24 mouse cellular contexts compared by ENCODE assay signal in the genomic region with DNA sequence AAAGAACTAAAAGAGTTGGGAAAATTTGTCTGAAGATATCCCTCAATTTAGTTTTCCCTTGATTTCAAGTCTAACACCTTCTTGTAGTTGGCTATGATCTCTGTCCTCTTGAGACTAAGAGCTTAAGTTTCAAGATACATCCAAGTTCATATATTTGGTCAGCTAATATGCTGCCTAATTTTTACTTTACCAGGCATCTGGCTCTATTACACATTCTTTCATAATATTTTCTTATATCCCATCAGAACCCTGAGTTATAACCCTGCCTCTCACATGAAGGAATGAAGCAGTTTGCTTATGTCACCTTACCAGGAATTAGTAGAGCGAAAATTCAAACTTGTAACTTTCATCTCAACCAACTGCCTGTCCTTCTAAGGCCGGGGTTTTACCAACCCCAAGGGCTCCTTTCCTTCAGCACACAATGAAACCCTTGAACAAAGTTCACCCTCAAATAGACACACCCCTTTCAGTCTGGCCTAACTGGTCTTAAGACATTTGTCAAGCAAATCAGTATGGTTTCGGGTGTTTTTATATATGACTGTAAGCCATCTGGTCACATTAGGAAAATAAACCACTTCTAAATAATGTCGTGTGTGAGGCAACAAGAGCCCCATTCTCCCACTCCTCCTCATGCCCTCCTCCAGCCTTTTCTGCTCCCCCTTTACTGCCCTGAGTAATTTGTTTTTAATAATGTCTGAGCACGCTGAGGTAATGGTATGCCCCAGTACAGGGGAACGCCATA. TPM values are rescaled to one million over a fixed set of nuclear protein-coding genes. Genes with fewer than 3 reads are reported as not detected.
DNase-seq lines count a peak whose midpoint lies in the region; ATAC-seq and TF ChIP-seq lines count a peak whose summit lies in the region.
"Had no signal": no experiment of that assay in that cellular context is flagged by ENCODE, and none has a peak within 500 bp of the region (broad histone marks: within the 10 kb centered on the region; RNA-seq: fewer than 3 reads in every experiment).

No protein-coding gene starts in this region.

- no peaks in the 10 kb centered on the region for H3K27me3 ChIP-seq in forebrain, embryonic 14.5 days (replicated peaks; ENCODE audit: control insufficient read depth, insufficient read depth, low read length)
- H3K27me3 ChIP-seq in forebrain, embryonic 16.5 days (replicated peaks; ENCODE audit: control insufficient read depth, insufficient read depth, low read length) = no peaks in the 10 kb centered on the region
- no peaks in the 10 kb centered on the region for H3K27me3 ChIP-seq in embryonic facial prominence, embryonic 13.5 days
- no peaks in the 10 kb centered on the region for H3K27me3 ChIP-seq in intestine, postnatal 0 days (replicated peaks; ENCODE audit: control insufficient read depth, insufficient read depth, low read length)
- no peaks in the 10 kb centered on the region for H3K27me3 ChIP-seq in stomach, embryonic 14.5 days (ENCODE audit: control insufficient read depth, insufficient read depth, low read length)
- H3K27me3 ChIP-seq: heart, embryonic 15.5 days; limb, embryonic 15.5 days; liver, embryonic 15.5 days had no signal

- TF ChIP-seq CTCF in intestine, postnatal 0 days (IDR thresholded peaks at IDR 0.05; ENCODE audit: low read depth) = no peak

- no peak overlapping the region for H3K27ac ChIP-seq in forebrain, embryonic 14.5 days (ENCODE audit: low read depth, low read length)
- H3K27ac ChIP-seq in forebrain, embryonic 16.5 days (ENCODE audit: low read length) = no peak overlapping the region
- no peak overlapping the region for H3K27ac ChIP-seq in embryonic facial prominence, embryonic 13.5 days
- no peak overlapping the region for H3K27ac ChIP-seq in intestine, postnatal 0 days (ENCODE audit: low read depth, low read length)
- H3K27ac ChIP-seq in stomach, embryonic 14.5 days (ENCODE audit: low read length) = peak overlapping the region; percentile 44; the same call in 1 of the 2 replicates
- H3K27ac ChIP-seq: heart, adult 2 months; heart, embryonic 15.5 days; limb, embryonic 15.5 days; liver, embryonic 15.5 days had no signal

- peak; percentile 75; the same call in 1 of the 2 replicates for ATAC-seq in forebrain, embryonic 14.5 days
- no peak for ATAC-seq in forebrain, embryonic 16.5 days
- ATAC-seq in embryonic facial prominence, embryonic 13.5 days (ENCODE audit: insufficient number of reproducible peaks, insufficient read depth, low FRiP score, low TSS enrichment, low read depth) = peak; percentile 59; the same call in 1 of the 2 replicates
- peak; percentile 66; the same call in 1 of the 2 replicates for ATAC-seq in intestine, postnatal 0 days
- ATAC-seq in stomach, embryonic 14.5 days (ENCODE audit: insufficient number of reproducible peaks, insufficient read depth, low FRiP score, low read depth) = peak; percentile 76

- WGBS in forebrain, embryonic 14.5 days = 24% methylated on average over 6 of the region's 6 CpGs
- WGBS in forebrain, embryonic 16.5 days = 36% methylated on average over 6 of the region's 6 CpGs
- 30% methylated on average over 6 of the region's 6 CpGs for WGBS in embryonic facial prominence, embryonic 13.5 days
- WGBS in intestine, postnatal 0 days = 29% methylated on average over 6 of the region's 6 CpGs
- 22% methylated on average over 6 of the region's 6 CpGs for WGBS in stomach, embryonic 14.5 days

- no peak overlapping the region for H3K9ac ChIP-seq in forebrain, embryonic 14.5 days (ENCODE audit: low read length)
- H3K9ac ChIP-seq in forebrain, embryonic 16.5 days (replicated peaks; ENCODE audit: low read depth, low read length) = no peak overlapping the region
- no peak overlapping the region for H3K9ac ChIP-seq in embryonic facial prominence, embryonic 13.5 days
- no peak overlapping the region for H3K9ac ChIP-seq in intestine, postnatal 0 days (ENCODE audit: low read depth, low read length)
- H3K9ac ChIP-seq in stomach, embryonic 14.5 days (replicated peaks; ENCODE audit: low read depth, low read length) = no peak overlapping the region
- H3K9ac ChIP-seq: heart, embryonic 15.5 days; limb, embryonic 15.5 days; liver, embryonic 15.5 days had no signal

- no peaks in the 10 kb centered on the region for H3K36me3 ChIP-seq in forebrain, embryonic 14.5 days (ENCODE audit: control insufficient read depth, insufficient read depth, low read length)
- H3K36me3 ChIP-seq in forebrain, embryonic 16.5 days (ENCODE audit: control insufficient read depth, insufficient read depth) = no peaks in the 10 kb centered on the region
- H3K36me3 ChIP-seq in embryonic facial prominence, embryonic 13.5 days = no peaks in the 10 kb centered on the region
- no peaks in the 10 kb centered on the region for H3K36me3 ChIP-seq in intestine, postnatal 0 days (ENCODE audit: control insufficient read depth, insufficient read depth)
- no peaks in the 10 kb centered on the region for H3K36me3 ChIP-seq in stomach, embryonic 14.5 days (ENCODE audit: control insufficient read depth, insufficient read depth, low read length)
- H3K36me3 ChIP-seq: heart, embryonic 15.5 days; limb, embryonic 15.5 days; liver, embryonic 15.5 days had no signal

- no peak overlapping the region for H3K4me2 ChIP-seq in forebrain, embryonic 14.5 days (ENCODE audit: low read length)
- H3K4me2 ChIP-seq in forebrain, embryonic 16.5 days (ENCODE audit: low read length) = no peak overlapping the region
- no peak overlapping the region for H3K4me2 ChIP-seq in embryonic facial prominence, embryonic 13.5 days
- H3K4me2 ChIP-seq in intestine, postnatal 0 days (replicated peaks; ENCODE audit: low read depth) = no peak overlapping the region
- no peak overlapping the region for H3K4me2 ChIP-seq in stomach, embryonic 14.5 days (replicated peaks; ENCODE audit: low read depth, low read length)
- H3K4me2 ChIP-seq: heart, embryonic 15.5 days; limb, embryonic 15.5 days; liver, embryonic 15.5 days had no signal

- 0 out of 2 replicates have a peak, but pooled peaks cover 3% of the 10 kb centered on the region for H3K4me1 ChIP-seq in forebrain, embryonic 14.5 days (ENCODE audit: control insufficient read depth, insufficient read depth, low read length)
- no peaks in the 10 kb centered on the region for H3K4me1 ChIP-seq in forebrain, embryonic 16.5 days (replicated peaks; ENCODE audit: control insufficient read depth, insufficient read depth, low read length)
- 0 out of 2 replicates have a peak, but pooled peaks cover 5% of the 10 kb centered on the region for H3K4me1 ChIP-seq in embryonic facial prominence, embryonic 13.5 days
- H3K4me1 ChIP-seq in intestine, postnatal 0 days (replicated peaks; ENCODE audit: control insufficient read depth, insufficient read depth, low read length) = no peaks in the 10 kb centered on the region
- 0 out of 2 replicates have a peak, but pooled peaks cover 7% of the 10 kb centered on the region for H3K4me1 ChIP-seq in stomach, embryonic 14.5 days (ENCODE audit: control insufficient read depth, insufficient read depth, low read length)
- H3K4me1 ChIP-seq: heart, embryonic 15.5 days; liver, embryonic 15.5 days had no signal

- no peaks in the 10 kb centered on the region for H3K9me3 ChIP-seq in forebrain, embryonic 14.5 days (replicated peaks; ENCODE audit: control insufficient read depth, low read length)
- H3K9me3 ChIP-seq in forebrain, embryonic 16.5 days (ENCODE audit: control insufficient read depth, low read length) = no peaks in the 10 kb centered on the region
- no peaks in the 10 kb centered on the region for H3K9me3 ChIP-seq in embryonic facial prominence, embryonic 13.5 days
- no peaks in the 10 kb centered on the region for H3K9me3 ChIP-seq in intestine, postnatal 0 days (ENCODE audit: control insufficient read depth)
- no peaks in the 10 kb centered on the region for H3K9me3 ChIP-seq in stomach, embryonic 14.5 days (ENCODE audit: control insufficient read depth, low read depth, low read length)
- H3K9me3 ChIP-seq: heart, embryonic 15.5 days; limb, embryonic 15.5 days; liver, embryonic 15.5 days had no signal

- intact Hi-C loops in heart, postnatal 25 days (cut with DNase I) = no loop called here

- no peak overlapping the region for H3K4me3 ChIP-seq in forebrain, embryonic 14.5 days (ENCODE audit: low read depth, low read length)
- no peak overlapping the region for H3K4me3 ChIP-seq in forebrain, embryonic 16.5 days (replicated peaks; ENCODE audit: low read length)
- H3K4me3 ChIP-seq in embryonic facial prominence, embryonic 13.5 days = no peak overlapping the region
- no peak overlapping the region for H3K4me3 ChIP-seq in intestine, postnatal 0 days (ENCODE audit: low read depth, low read length)
- H3K4me3 ChIP-seq in stomach, embryonic 14.5 days (ENCODE audit: low read depth, low read length) = no peak overlapping the region
- H3K4me3 ChIP-seq: erythroblast, embryonic 14.5 days; heart, adult 2 months; heart, embryonic 15.5 days; limb, embryonic 15.5 days; liver, embryonic 15.5 days had no signal

- peak; percentile 10 for DNase-seq in forebrain, embryonic 14.5 days (ENCODE audit: low spot score)
- no peak for DNase-seq in adrenal gland, postnatal 10 days
- DNase-seq in heart, postnatal 25 days (ENCODE audit: low spot score) = no peak
- DNase-seq: adrenal gland, adult 2 months; cerebellum, adult 11 months; cerebellum, postnatal 10 days; gastrocnemius, postnatal 25 days; heart, adult 2 months; kidney, adult 9 months; kidney, postnatal 4 days; lung, postnatal 10 days; right cerebral cortex, postnatal 25 days; thymus, postnatal 14 days had no signal

RNA-seq across cellular contexts. Expression of gene Cd200r3, which starts 33.6 kb away (rescaled TPM):
- not detected in 2 replicates for polyA plus RNA-seq in forebrain, embryonic 14.5 days (2014; fragmentation: Nextera tagmentation; extraction: Ambion mirVana)
- not detected in 2 replicates for polyA plus RNA-seq in forebrain, embryonic 16.5 days (2015; fragmentation: Nextera tagmentation; extraction: Ambion mirVana)
- polyA plus RNA-seq in embryonic facial prominence, embryonic 13.5 days (2015; fragmentation: Nextera tagmentation; extraction: Ambion mirVana) = 0.22 TPM in 1 of 2 replicates, not detected in the other
- 0.25 TPM in 1 of 2 replicates, not detected in the other for polyA plus RNA-seq in intestine, postnatal 0 days (2015; fragmentation: Nextera tagmentation; extraction: Ambion mirVana)
- 0.23 TPM in 1 of 2 replicates, not detected in the other for polyA plus RNA-seq in stomach, embryonic 14.5 days (2014; fragmentation: Nextera tagmentation; extraction: Ambion mirVana)
- under 1 TPM; 0.15 to 0.21 TPM for total RNA-seq in adrenal gland, postnatal 10 days (2021)
- not detected for total RNA-seq in heart, postnatal 25 days (2021)
- total RNA-seq: adrenal gland, adult 2 months; gastrocnemius, postnatal 25 days; heart, adult 2 months; hematopoietic stem cell, adult 5-6 weeks; layer of hippocampus, postnatal 10 days; left cerebral cortex, adult 8-10 months had no signal
- polyA plus RNA-seq: adrenal gland, adult 2 months; erythroblast, embryonic 14.5 days; heart, adult 2 months had no signal
